Mouse (Mus musculus): ENCODE measurements at regions not wholly inside any gene's neighbourhood (a gene's known extent, or its start where the extent isn't known, plus 50 kb on each side); places are given as distances from the start of the nearest gene placed in this dataset.
A peak's percentile ranks its signal among the peaks of the same experiment; 100 is the strongest.

DNA sequence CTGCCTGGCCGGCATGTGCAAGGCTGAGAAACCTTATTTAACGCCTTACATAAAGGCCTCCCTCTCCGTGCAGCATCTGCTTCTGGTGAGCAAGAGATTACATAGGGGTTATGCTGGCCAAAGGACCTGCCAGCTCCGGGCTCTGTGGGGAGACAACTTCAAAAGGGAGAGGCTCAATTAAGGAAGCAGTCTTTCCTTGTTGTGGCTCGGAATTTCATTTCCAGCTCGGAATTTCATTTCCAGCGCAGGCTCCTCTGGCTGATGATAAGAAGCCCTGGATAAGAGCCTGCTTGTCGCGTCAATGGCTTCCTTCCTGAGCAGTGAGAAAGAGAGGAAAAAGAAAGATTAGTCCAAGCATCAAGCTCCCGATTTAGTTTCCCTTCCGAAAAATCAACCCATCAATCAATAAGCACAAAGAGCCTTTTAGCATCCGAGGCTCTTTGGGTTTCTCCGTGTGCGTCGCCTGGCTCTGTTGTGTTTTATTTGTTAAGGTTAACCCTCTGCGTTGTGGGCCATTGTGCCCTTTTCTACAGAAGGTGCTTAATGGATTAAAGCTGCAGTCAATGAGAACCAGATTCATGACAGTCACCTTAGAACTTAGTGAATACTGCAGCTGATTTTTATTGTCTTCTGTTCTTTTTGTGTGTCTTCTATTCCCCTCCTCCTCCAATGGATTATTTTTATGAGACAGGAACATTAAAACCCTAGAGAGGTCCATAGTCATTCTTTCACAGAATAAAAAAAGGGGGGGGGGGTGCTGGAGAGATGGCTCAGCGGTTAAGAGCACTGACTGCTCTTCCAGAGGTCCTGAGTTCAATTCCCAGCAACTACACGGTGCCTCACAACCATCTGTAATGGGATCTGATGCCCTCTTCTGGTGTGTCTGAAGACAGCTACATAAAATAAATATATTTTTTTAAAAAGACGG is 218.3 kb downstream of the Myo1b start:
- DNase-seq (ENCODE audit: low read depth, low spot score), result no peak

GRCm38 (mm10) chr1:51696471-51696870 is 218.2 kb upstream of the Nabp1 start:
- no peak for DNase-seq (ENCODE audit: low read depth, low spot score)

DNA sequence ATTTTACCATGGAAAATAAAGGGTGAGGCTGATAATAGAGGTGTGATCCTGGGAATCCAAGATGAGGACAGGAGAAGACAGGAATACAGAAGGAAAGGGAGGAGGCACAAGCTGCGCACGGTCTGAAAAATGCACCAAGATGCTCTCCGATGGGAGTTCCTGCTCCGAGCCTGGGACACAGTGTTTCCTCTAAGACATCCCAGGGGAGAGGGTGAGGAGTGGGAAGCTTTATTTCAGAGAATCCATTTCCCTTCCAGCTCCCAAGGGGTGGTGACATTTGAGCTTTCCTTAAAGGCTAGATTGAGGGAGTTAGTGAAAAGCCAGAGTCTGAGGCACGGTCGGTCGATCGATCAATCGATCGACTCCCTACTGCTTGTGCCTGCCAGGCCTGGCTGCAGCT is 212.7 kb upstream of the Nabp1 start:
- no peak for DNase-seq (ENCODE audit: low read depth, low spot score)

- no peak for DNase-seq (ENCODE audit: low read depth, low spot score)
Measured at GRCm38 (mm10) chr1:51689461-51690223, 211.4 kb upstream of the Nabp1 start.

- DNase-seq (ENCODE audit: low read depth, low spot score), result no peak
Measured at GRCm38 (mm10) chr1:51688946-51689345, 210.7 kb upstream of the Nabp1 start.

DNA sequence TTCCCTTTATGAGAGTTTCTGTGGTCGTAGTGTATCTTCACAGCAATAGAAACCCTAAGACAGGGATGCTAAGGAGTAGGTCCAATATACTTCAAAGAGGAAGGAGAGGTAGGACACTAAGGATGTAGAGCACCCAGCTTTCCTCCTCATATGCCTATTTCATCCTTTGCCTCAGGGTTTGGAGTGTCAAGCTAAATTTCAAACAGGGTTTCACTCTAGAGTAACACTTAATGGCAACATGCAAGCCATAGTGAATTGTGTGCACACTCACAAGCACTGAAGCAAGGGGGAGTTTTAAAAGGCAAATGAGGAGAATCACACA is 210.0 kb upstream of the Nabp1 start:
- DNase-seq (ENCODE audit: low read depth, low spot score), result no peak

GRCm38 (mm10) chr1:51687484-51688223 is 209.4 kb upstream of the Nabp1 start:
- peak; percentile 61 for DNase-seq (ENCODE audit: low read depth, low spot score)

- no peak for DNase-seq (ENCODE audit: low read depth, low spot score)
Measured at GRCm38 (mm10) chr1:51686759-51687158, 208.5 kb upstream of the Nabp1 start.

- no peak for DNase-seq (ENCODE audit: low read depth, low spot score)
Measured at GRCm38 (mm10) chr1:51682273-51682672, 204.0 kb upstream of the Nabp1 start.

- no peak for DNase-seq (ENCODE audit: low read depth, low spot score)
Measured at GRCm38 (mm10) chr1:51681872-51682271, 203.6 kb upstream of the Nabp1 start.

DNA sequence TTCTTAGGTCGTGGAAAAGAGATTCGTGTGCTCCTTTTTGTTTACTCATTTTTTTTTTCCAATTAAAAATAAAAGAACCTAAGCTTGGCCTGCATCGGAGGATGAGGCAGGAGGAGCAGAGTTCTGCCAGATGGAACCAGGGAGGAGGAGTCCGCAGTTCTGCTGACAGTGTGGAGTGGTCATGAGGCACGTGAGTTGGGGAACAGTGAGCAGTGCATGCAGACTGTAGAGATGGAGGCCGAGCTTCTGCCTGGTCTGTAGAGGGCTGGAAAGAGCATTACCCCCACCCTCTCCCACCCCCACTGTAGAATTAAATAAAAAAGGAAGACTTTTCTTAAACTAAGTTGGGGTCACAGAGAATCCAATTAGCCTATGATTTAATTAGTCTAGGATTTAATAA is 202.5 kb upstream of the Nabp1 start:
- DNase-seq (ENCODE audit: low read depth, low spot score), result no peak

DNA sequence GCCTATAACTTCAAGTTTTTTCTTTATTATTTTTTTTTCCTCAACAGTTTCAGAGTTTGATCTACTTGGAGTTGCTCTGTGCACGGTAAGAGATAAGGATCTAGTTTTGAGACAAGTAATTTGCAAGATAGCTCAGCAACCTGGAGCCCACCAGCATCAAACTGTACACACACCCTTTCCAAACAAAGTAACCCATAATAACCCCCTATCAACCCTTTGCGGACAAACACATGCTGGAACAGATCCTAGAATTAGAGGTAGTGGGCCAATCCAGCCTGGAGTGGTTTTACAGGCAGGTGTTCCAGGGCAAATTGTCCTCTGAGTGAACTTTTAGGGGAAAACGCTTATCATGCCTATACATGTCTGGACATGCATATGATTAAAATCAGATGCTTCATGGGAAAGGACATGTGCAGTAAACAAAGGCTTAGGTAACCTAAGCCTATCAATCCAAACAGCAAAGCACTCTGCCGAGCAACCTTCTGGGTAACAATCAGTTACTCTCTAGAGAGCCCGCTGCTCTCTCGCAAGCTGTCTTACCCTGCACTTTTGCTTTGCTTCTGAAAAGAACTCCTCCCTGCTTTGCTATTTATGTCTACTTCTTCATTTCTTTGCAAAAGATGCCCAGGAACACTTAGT is 200.2 kb upstream of the Nabp1 start:
- DNase-seq (ENCODE audit: low read depth, low spot score), result peak; percentile 26

DNA sequence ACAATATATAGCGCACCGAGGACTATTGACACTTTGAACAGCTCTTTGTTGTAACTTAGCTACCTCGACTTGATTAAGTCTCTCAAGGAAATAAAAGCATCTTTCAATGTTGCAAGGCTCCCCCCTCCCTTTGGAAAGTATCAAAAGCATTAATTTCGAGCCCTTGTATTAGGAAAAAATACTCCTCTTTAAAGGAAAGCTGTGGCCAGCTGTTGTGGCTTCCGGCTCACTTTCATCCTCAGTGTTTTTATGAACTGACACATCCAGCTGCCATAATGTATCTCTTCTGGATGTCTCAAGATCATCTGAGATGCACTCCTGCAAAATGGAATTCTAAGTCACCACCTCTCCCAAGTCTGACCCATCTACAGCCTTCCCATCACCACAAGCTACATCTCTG is 199.6 kb upstream of the Nabp1 start:
- DNase-seq (ENCODE audit: low read depth, low spot score), result no peak

GRCm38 (mm10) chr1:51671691-51672090 is 193.5 kb upstream of the Nabp1 start:
- DNase-seq (ENCODE audit: low read depth, low spot score), result no peak

DNA sequence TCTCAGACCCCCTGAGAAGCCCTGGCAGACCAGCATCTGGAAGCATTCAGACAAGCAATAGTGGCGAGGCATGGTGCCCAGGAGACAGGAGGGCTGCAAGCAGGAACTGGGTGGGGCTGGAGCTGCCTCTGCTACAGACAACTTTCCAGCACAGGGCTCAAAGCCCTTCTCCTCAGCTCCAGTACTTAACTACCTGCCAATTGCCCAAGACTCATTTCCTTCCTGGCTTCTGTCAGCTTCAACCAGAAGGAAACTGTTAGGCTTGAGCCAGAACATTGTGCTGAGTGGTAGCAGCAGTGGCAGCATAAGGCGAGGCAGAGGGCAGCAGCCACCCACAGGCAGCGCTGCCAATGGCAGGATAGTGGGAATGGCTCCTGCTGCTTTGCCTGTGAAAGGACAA is 193.1 kb upstream of the Nabp1 start:
- DNase-seq (ENCODE audit: low read depth, low spot score), result no peak

DNA sequence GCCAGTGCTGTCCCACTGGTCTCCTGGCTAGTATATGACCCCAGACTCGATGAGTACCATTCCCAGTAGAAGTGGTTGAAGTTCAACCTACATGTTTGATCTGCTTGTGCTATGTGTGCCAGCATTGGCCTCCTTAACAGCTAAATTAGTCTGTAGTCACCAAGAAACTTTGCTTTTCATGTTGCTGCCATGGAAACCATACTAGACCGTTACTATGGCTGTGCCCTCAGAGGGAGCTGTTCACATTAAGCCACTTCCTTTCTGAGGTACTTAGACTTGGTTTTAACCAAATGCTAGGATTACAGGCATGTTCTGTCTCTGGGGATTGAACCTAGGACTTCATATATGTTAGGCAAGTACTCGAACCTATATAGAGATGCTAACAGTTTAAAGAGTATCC is 191.8 kb upstream of the Nabp1 start:
- DNase-seq (ENCODE audit: low read depth, low spot score), result no peak

GRCm38 (mm10) chr1:51668881-51669280 is 190.7 kb upstream of the Nabp1 start:
- peak; percentile 26 for DNase-seq (ENCODE audit: low read depth, low spot score)

GRCm38 (mm10) chr1:51660531-51660930 is 182.3 kb upstream of the Nabp1 start:
- no peak for DNase-seq (ENCODE audit: low read depth, low spot score)

DNA sequence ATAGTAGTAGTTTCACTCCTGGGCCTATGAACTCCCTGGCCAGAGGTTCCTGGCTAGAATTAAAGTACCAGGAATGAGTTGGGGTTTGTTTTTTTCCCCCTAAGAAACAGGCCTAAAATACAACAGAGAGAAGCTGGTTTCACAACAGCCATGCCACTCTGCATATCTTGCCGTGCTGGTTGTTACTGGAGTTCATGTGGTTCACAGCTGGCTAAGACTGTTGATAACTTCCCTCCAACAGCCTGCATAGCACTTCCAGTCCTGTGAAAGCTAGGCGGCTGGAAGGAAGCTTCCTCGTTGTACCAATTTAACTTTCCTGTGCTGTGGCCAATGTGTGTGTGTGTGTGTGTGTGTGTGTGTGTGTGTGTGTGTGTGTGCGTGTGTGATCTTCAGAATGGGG is 179.0 kb upstream of the Nabp1 start:
- DNase-seq (ENCODE audit: low read depth, low spot score), result no peak

GRCm38 (mm10) chr1:51650653-51650995 is 172.4 kb upstream of the Nabp1 start:
- no peak for DNase-seq (ENCODE audit: low read depth, low spot score)

GRCm38 (mm10) chr1:51649963-51650652 is 171.9 kb upstream of the Nabp1 start:
- DNase-seq (ENCODE audit: low read depth, low spot score), result no peak
